Mouse (Mus musculus): ENCODE data around the gene Slc7a15. TPM values are rescaled to one million over a fixed set of nuclear protein-coding genes. Genes with fewer than 3 reads are reported as not detected.

The Slc7a15 gene
- polyA plus RNA-seq, 1 experiment from 2014 or later = 0.05 TPM

GRCm38 (mm10) chr12:8500597-8501570 lies 98.0 kb downstream of the Slc7a15 start:
- H3K9ac ChIP-seq (ENCODE audit: low read depth, low read length) = peak overlapping the region; percentile 94
- no peak for DNase-seq (ENCODE audit: low spot score)
- peak overlapping the region; percentile 62 for H3K27ac ChIP-seq
- no peaks in the 10 kb centered on the region for H3K9me3 ChIP-seq (replicated peaks; ENCODE audit: low read length)
- peak overlapping the region; percentile 83 for H3K4me2 ChIP-seq (ENCODE audit: low read length)
- peak overlapping the region; percentile 78 for H3K4me3 ChIP-seq (replicated peaks; ENCODE audit: low read depth, low read length)
- 55% methylated on average over 17 of the region's 17 CpGs for WGBS
- no peaks in the 10 kb centered on the region for H3K27me3 ChIP-seq (ENCODE audit: insufficient read depth, low read length)
- no peak for ATAC-seq (replicated peaks; ENCODE audit: low FRiP score, low read depth)
- TF ChIP-seq CTCF (IDR thresholded peaks at IDR 0.05; ENCODE audit: low read depth) = no peak
- peaks cover 7% of the 10 kb centered on the region for H3K4me1 ChIP-seq (replicated peaks; ENCODE audit: insufficient read depth, low read length)
- H3K36me3 ChIP-seq (ENCODE audit: insufficient read depth, low read length) = no peaks in the 10 kb centered on the region

DNA sequence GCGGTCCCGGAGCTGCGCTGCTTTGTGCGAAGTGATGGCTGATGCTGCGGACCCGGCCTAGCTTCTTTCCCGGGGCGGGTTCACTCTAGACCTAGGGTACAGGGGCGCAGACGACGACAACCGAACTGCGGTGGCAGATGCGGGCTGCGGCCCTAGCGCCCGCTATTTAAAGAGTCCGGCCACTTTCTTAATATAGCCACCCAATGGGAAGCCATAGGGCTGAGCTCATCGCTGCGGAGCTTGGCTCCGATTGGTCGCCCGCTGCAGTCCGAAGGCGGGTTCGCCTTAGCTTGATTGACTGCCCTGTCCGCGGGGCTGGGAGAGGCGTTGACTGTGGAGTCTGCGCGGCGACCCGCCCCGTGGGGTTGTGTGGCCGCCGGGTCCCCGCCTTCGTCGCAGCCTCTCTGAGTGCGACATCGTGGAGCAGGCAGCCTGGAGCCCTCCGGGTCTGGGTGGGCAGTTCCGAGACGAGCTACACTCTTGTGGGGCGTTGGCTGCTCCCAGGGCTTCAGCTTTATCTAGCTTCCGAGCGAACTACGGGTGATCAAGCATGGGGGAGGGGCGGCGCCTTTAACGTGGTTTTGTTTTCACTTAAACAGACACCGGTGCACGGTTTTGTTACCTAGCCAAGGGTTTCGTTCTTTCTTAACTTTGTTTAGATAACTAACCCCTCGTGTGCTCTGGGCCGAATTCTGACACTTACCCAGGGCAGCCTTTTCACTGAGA lies 98.8 kb downstream of the Slc7a15 start, which contains the start of gene Rhob:
Gene Rhob, minus strand, starts transcription at position 139 of the 726 bp plus-strand sequence.
- no peak for TF ChIP-seq CTCF (IDR thresholded peaks at IDR 0.05; ENCODE audit: low read depth)
- 1% methylated on average over 56 of the region's 56 CpGs for whole genome bisulfite sequencing
- peak within 1 kb of the TSS; percentile 78 for H3K4me3 ChIP-seq (replicated peaks; ENCODE audit: low read depth, low read length)
- H3K4me1 ChIP-seq (replicated peaks; ENCODE audit: insufficient read depth, low read length) = peaks cover 7% of the 10 kb centered on the region
- DNase-seq (ENCODE audit: low spot score) = peak; percentile 98
- H3K27ac ChIP-seq = peak within 1 kb of the TSS; percentile 99
- no peaks in the 10 kb centered on the region for H3K36me3 ChIP-seq (ENCODE audit: insufficient read depth, low read length)
- H3K9ac ChIP-seq (ENCODE audit: low read depth, low read length) = peak within 1 kb of the TSS; percentile 94
- peak; percentile 98 for ATAC-seq (replicated peaks; ENCODE audit: low FRiP score, low read depth)
- no peaks in the 10 kb centered on the region for H3K27me3 ChIP-seq (ENCODE audit: insufficient read depth, low read length)
- H3K4me2 ChIP-seq (ENCODE audit: low read length) = peak within 1 kb of the TSS; percentile 83
- no peaks in the 10 kb centered on the region for H3K9me3 ChIP-seq (replicated peaks; ENCODE audit: low read length)

GRCm38 (mm10) chr12:8499001-8499870 lies 99.6 kb downstream of the Slc7a15 start:
- Histone ChIP-seq H3K36me3 (ENCODE audit: insufficient read depth, low read length) (no peaks in the 10 kb centered on the region), H3K27me3 (ENCODE audit: insufficient read depth, low read length) (no peaks in the 10 kb centered on the region), H3K9ac (ENCODE audit: low read depth, low read length) (peak overlapping the region; percentile 94), H3K9me3 (replicated peaks; ENCODE audit: low read length) (no peaks in the 10 kb centered on the region), H3K4me2 (ENCODE audit: low read length) (peak overlapping the region; percentile 83), H3K27ac (peak overlapping the region; percentile 99), H3K4me1 (replicated peaks; ENCODE audit: insufficient read depth, low read length) (peaks cover 7% of the 10 kb centered on the region), H3K4me3 (replicated peaks; ENCODE audit: low read depth, low read length) (peak overlapping the region; percentile 78)
- DNase-seq (ENCODE audit: low spot score) = peak; percentile 84
- ATAC-seq (replicated peaks; ENCODE audit: low FRiP score, low read depth) = peak; percentile 34
- WGBS = under 1% methylated on average over 99 of the region's 99 CpGs
- TF ChIP-seq CTCF (IDR thresholded peaks at IDR 0.05; ENCODE audit: low read depth) = no peak; the same call in 1 of the 2 replicates

GRCm38 (mm10) chr12:8498591-8499000 lies 100.3 kb downstream of the Slc7a15 start:
- peak overlapping the region; percentile 83 for H3K4me2 ChIP-seq (ENCODE audit: low read length)
- TF ChIP-seq CTCF (IDR thresholded peaks at IDR 0.05; ENCODE audit: low read depth) = peak; percentile 11; the same call in 1 of the 2 replicates
- 3% methylated on average over 9 of the region's 13 CpGs for WGBS
- peak; percentile 42 for DNase-seq (ENCODE audit: low spot score)
- H3K36me3 ChIP-seq (ENCODE audit: insufficient read depth, low read length) = no peaks in the 10 kb centered on the region
- peak; percentile 1; the same call in 1 of the 2 replicates for ATAC-seq (replicated peaks; ENCODE audit: low FRiP score, low read depth)
- no peaks in the 10 kb centered on the region for H3K9me3 ChIP-seq (replicated peaks; ENCODE audit: low read length)
- H3K9ac ChIP-seq (ENCODE audit: low read depth, low read length) = peak overlapping the region; percentile 94
- no peaks in the 10 kb centered on the region for H3K27me3 ChIP-seq (ENCODE audit: insufficient read depth, low read length)
- peak overlapping the region; percentile 78 for H3K4me3 ChIP-seq (replicated peaks; ENCODE audit: low read depth, low read length)
- H3K4me1 ChIP-seq (replicated peaks; ENCODE audit: insufficient read depth, low read length) = peaks cover 7% of the 10 kb centered on the region
- peak overlapping the region; percentile 99 for H3K27ac ChIP-seq

GRCm38 (mm10) chr12:8498148-8498571 lies 100.7 kb downstream of the Slc7a15 start:
- no peaks in the 10 kb centered on the region for H3K36me3 ChIP-seq (ENCODE audit: insufficient read depth, low read length)
- TF ChIP-seq CTCF (IDR thresholded peaks at IDR 0.05; ENCODE audit: low read depth) = no peak
- 20% methylated on average over 8 of the region's 8 CpGs for WGBS
- H3K4me3 ChIP-seq (replicated peaks; ENCODE audit: low read depth, low read length) = peak overlapping the region; percentile 78
- no peaks in the 10 kb centered on the region for H3K27me3 ChIP-seq (ENCODE audit: insufficient read depth, low read length)
- peak overlapping the region; percentile 83 for H3K4me2 ChIP-seq (ENCODE audit: low read length)
- peak overlapping the region; percentile 94 for H3K9ac ChIP-seq (ENCODE audit: low read depth, low read length)
- ATAC-seq (replicated peaks; ENCODE audit: low FRiP score, low read depth) = no peak
- DNase-seq (ENCODE audit: low spot score) = peak; percentile 35
- peak overlapping the region; percentile 99 for H3K27ac ChIP-seq
- no peaks in the 10 kb centered on the region for H3K9me3 ChIP-seq (replicated peaks; ENCODE audit: low read length)
- peaks cover 7% of the 10 kb centered on the region for H3K4me1 ChIP-seq (replicated peaks; ENCODE audit: insufficient read depth, low read length)
